Mouse (Mus musculus) 3134 (cell line): ENCODE data around the gene Gba.
"Not testable (repeated sequence)": the region's sequence is repeated elsewhere in the genome, so short reads cannot be mapped to it uniquely, and the experiment has no call there.

ENCODE experiments used
- DNase-seq: peaks from one replicate; pipeline ENCODE4 v3.0.0-alpha.2; 2011; ENCODE audit warnings: low spot score; ENCODE audit not compliant: insufficient read length; ENCODE audit errors: extremely low read depth

The Gba gene

DNA sequence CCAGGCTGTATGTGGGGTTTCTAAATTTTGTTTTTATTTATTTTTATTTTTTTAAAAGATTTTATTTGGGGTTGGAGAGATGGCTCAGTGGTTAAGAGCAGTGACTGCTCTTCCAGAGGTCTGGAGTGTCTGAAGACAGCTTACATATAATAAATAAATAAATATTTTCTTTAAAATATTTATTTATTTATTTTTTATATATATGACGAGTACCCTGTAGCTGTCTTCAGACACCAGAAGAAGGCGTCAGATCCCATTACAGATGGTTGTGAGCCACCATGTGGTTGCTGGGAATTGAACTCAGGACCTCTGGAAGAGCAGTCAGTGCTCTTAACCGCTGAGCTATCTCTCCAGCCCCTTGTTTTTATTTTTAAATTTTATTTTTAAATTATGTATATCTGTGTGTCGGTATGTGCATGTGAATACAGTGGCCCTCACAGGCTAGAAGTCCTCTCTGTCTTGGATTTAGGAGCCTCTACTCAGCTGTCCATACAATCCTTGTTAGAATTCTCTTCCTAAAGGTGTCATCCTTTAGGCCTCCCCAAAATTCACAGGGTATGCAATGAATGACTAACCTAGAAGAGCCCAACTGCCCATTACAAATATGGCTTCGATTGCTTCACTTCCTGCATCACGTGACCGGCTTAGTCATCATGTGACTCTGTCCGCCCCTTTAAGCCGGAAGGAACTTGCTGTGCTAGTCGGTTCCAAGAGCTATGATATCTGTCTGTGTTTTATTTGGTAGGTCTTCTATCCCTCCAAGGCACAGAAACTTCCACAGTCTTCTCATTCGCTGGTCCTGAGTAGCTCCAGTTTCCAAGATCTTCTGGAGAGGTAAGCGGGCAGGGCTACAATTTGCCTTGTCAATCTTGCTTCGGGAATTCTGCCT is at the start of gene Gba:
Gba (plus strand) TSS at position 676 of the 889 bp plus-strand sequence.
- peak; percentile 66 for DNase-seq

DNA sequence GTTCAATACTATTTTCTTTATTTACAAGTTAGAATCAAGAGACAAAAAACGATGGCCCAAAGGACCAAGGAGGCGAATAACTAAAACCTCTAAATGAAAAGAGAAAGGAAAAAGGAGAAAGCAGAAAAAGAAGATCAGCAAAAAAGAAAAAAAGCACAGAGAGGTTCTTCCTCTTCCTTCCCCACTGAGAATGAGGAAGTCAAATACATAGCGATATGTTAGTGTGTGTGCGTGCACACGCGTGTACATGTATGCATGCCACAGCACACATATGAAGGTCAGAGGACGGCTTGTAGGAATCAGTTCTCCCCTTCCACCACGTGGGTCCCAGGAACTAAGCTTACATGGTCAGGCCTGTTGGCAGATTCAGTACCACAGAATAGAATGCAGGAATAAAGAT is 45.8 kb upstream of the Gba start:
- DNase-seq: no peak

GRCm38 (mm10) chr3:89158651-89159050 is 44.1 kb upstream of the Gba start:
- DNase-seq: no peak

GRCm38 (mm10) chr3:89159211-89159610 is 43.5 kb upstream of the Gba start:
- no peak for DNase-seq

- DNase-seq: no peak
These were observed 42.9 kb upstream of the Gba start, which contains the start of gene Hcn3 for GRCm38 (mm10) chr3:89159616-89160344. Gene Hcn3 (minus strand): TSS chr3:89160196.

GRCm38 (mm10) chr3:89161207-89161606 is 41.5 kb upstream of the Gba start:
- DNase-seq: not testable (repeated sequence)

GRCm38 (mm10) chr3:89161786-89162185 is 40.9 kb upstream of the Gba start:
- DNase-seq: no peak

- DNase-seq: peak; percentile 56
These were observed 39.6 kb upstream of the Gba start for GRCm38 (mm10) chr3:89163123-89163522.

DNA sequence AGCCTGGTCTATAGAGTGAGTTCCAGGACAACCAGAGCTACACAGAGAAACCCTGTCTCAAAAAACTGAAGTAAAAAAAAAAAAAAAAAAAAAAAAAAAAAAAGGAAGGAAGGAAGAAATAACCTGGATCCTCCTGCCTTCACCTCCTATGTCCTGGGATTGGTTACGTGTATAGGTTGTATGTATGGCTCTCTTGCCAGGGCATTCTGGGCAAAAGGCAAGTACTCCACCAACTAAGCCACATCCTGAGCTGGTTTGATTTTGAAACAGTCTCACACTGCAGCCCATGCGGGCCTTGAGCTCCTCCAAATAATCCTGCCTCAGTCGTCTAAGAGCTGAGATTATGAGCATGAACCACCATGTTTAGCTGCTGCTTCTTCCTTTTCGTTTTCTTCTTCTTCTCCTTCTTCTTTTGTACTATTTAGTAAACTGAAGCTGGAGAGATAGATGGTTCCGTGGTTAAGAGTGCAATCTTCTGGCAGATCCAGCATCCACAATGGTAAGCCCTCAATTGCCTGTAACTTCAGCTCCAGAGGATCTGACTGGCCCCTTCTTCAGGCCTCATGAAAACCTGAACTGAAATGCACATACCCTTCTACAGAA is 39.0 kb upstream of the Gba start:
- DNase-seq: no peak

GRCm38 (mm10) chr3:89164506-89165267 is 38.0 kb upstream of the Gba start, which contains the start of gene Clk2:
Gene Clk2 (plus strand): TSS chr3:89164795.
- peak; percentile 91 for DNase-seq

- no peak for DNase-seq
These were observed 37.4 kb upstream of the Gba start for GRCm38 (mm10) chr3:89165268-89165870.

GRCm38 (mm10) chr3:89166945-89167344 is 35.8 kb upstream of the Gba start:
- DNase-seq: no peak

- no peak for DNase-seq
These were observed 27.9 kb upstream of the Gba start for GRCm38 (mm10) chr3:89174844-89175243.

- no peak for DNase-seq
These were observed 27.2 kb upstream of the Gba start for GRCm38 (mm10) chr3:89175544-89175943.

DNA sequence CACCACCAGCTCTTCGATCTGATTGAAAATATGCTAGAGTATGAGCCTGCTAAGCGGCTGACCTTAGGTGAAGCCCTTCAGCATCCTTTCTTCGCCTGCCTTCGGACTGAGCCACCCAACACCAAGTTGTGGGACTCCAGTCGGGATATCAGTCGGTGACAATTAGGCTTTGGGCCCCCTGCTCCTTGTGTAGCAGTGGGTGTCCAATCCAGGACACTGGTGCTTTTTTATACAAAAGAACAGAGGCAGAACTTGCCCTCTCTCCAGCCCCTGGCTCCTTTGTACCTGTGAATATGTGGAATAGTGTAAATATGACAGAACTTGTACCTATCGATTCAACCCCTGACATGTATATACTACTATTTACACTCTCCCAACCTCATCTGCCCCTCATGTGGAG is 26.3 kb upstream of the Gba start:
- no peak for DNase-seq

GRCm38 (mm10) chr3:89177242-89178106 is 25.3 kb upstream of the Gba start, which contains the start of gene Scamp3:
Gene Scamp3 (plus strand): TSS chr3:89177473.
- peak; percentile 96 for DNase-seq

- DNase-seq: no peak
These were observed 24.7 kb upstream of the Gba start for GRCm38 (mm10) chr3:89178107-89178385.

DNA sequence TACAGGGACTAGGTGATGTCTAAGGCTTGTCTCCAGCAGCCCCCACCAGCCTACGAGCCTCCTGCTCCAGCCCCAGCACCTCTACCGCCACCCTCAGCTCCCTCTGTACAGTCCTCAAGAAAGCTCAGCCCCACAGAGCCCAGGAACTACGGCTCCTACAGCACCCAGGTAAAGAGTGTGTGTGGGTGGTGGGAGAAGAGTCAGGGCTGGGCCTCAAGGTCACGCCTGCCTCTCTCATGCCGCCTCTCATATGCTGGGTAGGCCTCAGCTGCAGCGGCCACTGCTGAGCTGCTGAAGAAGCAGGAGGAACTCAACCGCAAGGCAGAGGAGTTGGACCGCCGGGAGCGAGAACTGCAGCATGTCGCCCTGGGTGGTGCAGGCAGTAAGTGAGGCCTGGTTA is 23.7 kb upstream of the Gba start:
- no peak for DNase-seq

GRCm38 (mm10) chr3:89181749-89182500 is 20.8 kb upstream of the Gba start:
- no peak for DNase-seq
